Mouse (Mus musculus) midbrain, embryonic 12.5 days (tissue): ENCODE data around the gene Fgd5. TPM values are rescaled to one million over a fixed set of nuclear protein-coding genes. Genes with fewer than 3 reads are reported as not detected.

Source experiments
- ATAC-seq: fragments of 200-750 bp; cut with Nextera tagmentation; 2 replicates; pipeline ENCODE4 v1.8.0; 2017; ENCODE audit warnings: low read depth, moderate TSS enrichment, moderate library complexity; ENCODE audit not compliant: low FRiP score
- H3K27ac ChIP-seq: fragments of 300-500 bp; sonication (generic); replicated peaks from 2 replicates; pipeline ENCODE4 v1.5.1; 2016; ENCODE audit warnings: mild to moderate bottlenecking
- H3K27me3 ChIP-seq: fragments of 300-500 bp; sonication (generic); 2 replicates; pipeline ENCODE4 v1.6.1; 2016; ENCODE audit warnings: mild to moderate bottlenecking
- H3K36me3 ChIP-seq: fragments of 300-500 bp; sonication (generic); 2 replicates; pipeline ENCODE4 v1.6.1; 2016
- H3K4me1 ChIP-seq: fragments of 300-500 bp; sonication (generic); 2 replicates; pipeline ENCODE4 v1.6.1; 2016
- H3K4me2 ChIP-seq: fragments of 300-500 bp; sonication (generic); replicated peaks from 2 replicates; pipeline ENCODE4 v1.6.1; 2016; ENCODE audit warnings: mild to moderate bottlenecking, moderate library complexity
- H3K4me3 ChIP-seq: fragments of 300-500 bp; sonication (generic); 2 replicates; pipeline ENCODE4 v1.5.1; 2016; ENCODE audit warnings: mild to moderate bottlenecking
- H3K9ac ChIP-seq: fragments of 300-500 bp; sonication (generic); replicated peaks from 2 replicates; pipeline ENCODE4 v1.6.1; 2016; ENCODE audit warnings: mild to moderate bottlenecking, moderate library complexity
- H3K9me3 ChIP-seq: fragments of 300-500 bp; sonication (generic); 2 replicates; pipeline ENCODE4 v1.6.1; 2016; ENCODE audit warnings: mild to moderate bottlenecking
- WGBS: fragments of 180-500 bp; shearing (Covaris S2); methylation state at CpG from one replicate; pipeline ENCODE4 v1.1.7; 2016; 5-methylcytosine and 5-hydroxymethylcytosine counted together
- polyA plus RNA-seq: library from polyadenylated mRNA; unstranded; fragments of >200 nt; fragmentation: Nextera tagmentation; extraction: Ambion mirVana; gene quantifications from 2 replicates; pipeline ENCODE4 v1.2.1, GENCODE M21; 2016

The Fgd5 gene
- polyA plus RNA-seq, 1 experiment from 2014 or later = 8.0 TPM

DNA sequence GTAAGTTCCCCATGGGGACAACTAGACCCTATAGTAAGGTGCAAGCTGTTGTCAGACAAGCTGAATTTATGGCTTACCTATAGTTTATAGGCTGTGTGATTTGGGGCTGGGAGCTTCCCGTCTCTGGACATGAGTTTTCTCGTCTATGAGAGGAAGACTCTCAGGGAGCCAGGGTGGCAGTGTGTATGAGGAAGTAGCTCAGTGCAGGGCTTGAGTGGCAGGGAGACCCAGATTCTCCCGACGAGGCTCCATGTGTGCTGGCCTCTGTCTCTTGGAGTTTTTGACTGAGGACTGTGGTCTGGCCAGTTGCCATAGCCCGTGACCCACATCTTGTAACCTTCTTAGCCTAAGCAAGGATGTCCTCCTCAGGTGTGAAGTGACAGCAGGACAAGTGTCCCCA lies 33.7 kb downstream of the Fgd5 start:
- peaks cover 3% of the 10 kb centered on the region; the same call in 1 of the 2 replicates for H3K4me1 ChIP-seq
- 85% methylated on average over 5 of the region's 5 CpGs for WGBS
- no peak overlapping the region for H3K9ac ChIP-seq
- no peak overlapping the region for H3K27ac ChIP-seq
- H3K36me3 ChIP-seq = no peaks in the 10 kb centered on the region
- H3K27me3 ChIP-seq = no peaks in the 10 kb centered on the region
- H3K4me3 ChIP-seq = no peak overlapping the region
- no peaks in the 10 kb centered on the region for H3K9me3 ChIP-seq
- no peak overlapping the region for H3K4me2 ChIP-seq
- ATAC-seq = no peak

DNA sequence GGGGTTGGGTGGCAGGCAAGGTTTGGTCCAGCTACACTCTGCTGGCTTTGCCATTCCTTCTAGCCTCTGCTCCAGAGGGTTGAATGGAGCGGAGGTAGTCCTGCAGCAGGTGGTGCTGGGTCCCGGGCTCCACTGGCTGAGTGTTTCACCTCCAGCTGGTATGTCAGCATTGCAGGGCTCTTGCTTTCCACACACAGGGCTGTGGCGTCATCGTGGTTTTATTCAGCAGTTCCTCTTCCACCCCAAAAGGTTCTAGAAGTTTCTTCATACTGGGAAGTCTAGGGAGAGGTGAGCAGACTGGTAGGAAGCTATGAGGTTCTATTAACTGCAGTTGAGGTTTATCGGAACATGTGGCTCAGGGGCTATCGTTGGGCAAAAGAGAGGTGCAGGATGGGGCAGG lies 34.4 kb downstream of the Fgd5 start:
- no peak overlapping the region for H3K4me2 ChIP-seq
- ATAC-seq = no peak
- no peaks in the 10 kb centered on the region for H3K36me3 ChIP-seq
- peaks cover 3% of the 10 kb centered on the region; the same call in 1 of the 2 replicates for H3K4me1 ChIP-seq
- no peak overlapping the region for H3K4me3 ChIP-seq
- WGBS = 96% methylated on average over 6 of the region's 6 CpGs
- H3K9ac ChIP-seq = no peak overlapping the region
- no peaks in the 10 kb centered on the region for H3K9me3 ChIP-seq
- H3K27me3 ChIP-seq = no peaks in the 10 kb centered on the region
- no peak overlapping the region for H3K27ac ChIP-seq

- no peak overlapping the region for H3K9ac ChIP-seq
- H3K9me3 ChIP-seq = no peaks in the 10 kb centered on the region
- H3K36me3 ChIP-seq = no peaks in the 10 kb centered on the region
- H3K4me1 ChIP-seq = peaks cover 3% of the 10 kb centered on the region; the same call in 1 of the 2 replicates
- no peak overlapping the region for H3K4me3 ChIP-seq
- no peak overlapping the region for H3K4me2 ChIP-seq
- 90% methylated on average over 3 of the region's 3 CpGs for WGBS
- H3K27me3 ChIP-seq = no peaks in the 10 kb centered on the region
- no peak for ATAC-seq
- H3K27ac ChIP-seq = no peak overlapping the region
These were observed 34.9 kb downstream of the Fgd5 start for GRCm38 (mm10) chr6:92013620-92014019.

GRCm38 (mm10) chr6:92014936-92015335 lies 36.3 kb downstream of the Fgd5 start:
- WGBS = 80% methylated on average over 7 of the region's 7 CpGs
- ATAC-seq = no peak
- Histone ChIP-seq H3K9ac (no peak overlapping the region), H3K27me3 (no peaks in the 10 kb centered on the region), H3K36me3 (no peaks in the 10 kb centered on the region), H3K4me2 (no peak overlapping the region), H3K27ac (no peak overlapping the region), H3K9me3 (no peaks in the 10 kb centered on the region), H3K4me3 (no peak overlapping the region), H3K4me1 (no peaks in the 10 kb centered on the region)

- WGBS = 74% methylated on average over 5 of the region's 5 CpGs
- no peak overlapping the region for H3K27ac ChIP-seq
- ATAC-seq = no peak
- no peak overlapping the region for H3K9ac ChIP-seq
- H3K27me3 ChIP-seq = no peaks in the 10 kb centered on the region
- no peaks in the 10 kb centered on the region for H3K36me3 ChIP-seq
- H3K4me1 ChIP-seq = no peaks in the 10 kb centered on the region
- no peak overlapping the region for H3K4me3 ChIP-seq
- no peak overlapping the region for H3K4me2 ChIP-seq
- H3K9me3 ChIP-seq = no peaks in the 10 kb centered on the region
These were observed 37.2 kb downstream of the Fgd5 start for GRCm38 (mm10) chr6:92015848-92016247.

DNA sequence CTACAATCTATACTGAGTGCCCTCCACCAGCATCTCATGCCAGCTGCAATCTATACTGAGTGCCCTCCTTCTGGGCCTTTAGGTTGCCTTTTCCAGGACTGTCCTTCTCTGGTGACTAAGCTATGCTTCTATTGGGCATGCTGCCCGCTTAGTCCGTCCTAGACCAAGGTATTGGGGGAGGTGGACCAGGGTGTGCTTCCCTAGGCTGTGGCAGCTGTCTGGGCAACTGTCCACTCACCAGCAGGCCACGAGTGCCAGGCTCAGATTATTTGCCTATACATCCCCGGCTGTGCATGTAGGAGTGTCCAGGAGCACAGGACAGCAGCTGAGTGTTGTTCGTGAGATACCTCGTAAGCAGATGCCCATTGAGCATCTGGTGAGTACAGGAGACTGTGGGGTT lies 38.1 kb downstream of the Fgd5 start:
- no peaks in the 10 kb centered on the region for H3K36me3 ChIP-seq
- H3K27ac ChIP-seq = no peak overlapping the region
- no peak overlapping the region for H3K4me2 ChIP-seq
- H3K4me1 ChIP-seq = no peaks in the 10 kb centered on the region
- no peaks in the 10 kb centered on the region for H3K27me3 ChIP-seq
- H3K9ac ChIP-seq = no peak overlapping the region
- no peaks in the 10 kb centered on the region for H3K9me3 ChIP-seq
- H3K4me3 ChIP-seq = no peak overlapping the region
- ATAC-seq = no peak
- 83% methylated on average over 6 of the region's 6 CpGs for WGBS

- no peak overlapping the region for H3K4me2 ChIP-seq
- no peaks in the 10 kb centered on the region for H3K36me3 ChIP-seq
- H3K27me3 ChIP-seq = no peaks in the 10 kb centered on the region
- no peaks in the 10 kb centered on the region for H3K4me1 ChIP-seq
- H3K9ac ChIP-seq = no peak overlapping the region
- no peak overlapping the region for H3K27ac ChIP-seq
- 84% methylated on average over 6 of the region's 6 CpGs for WGBS
- ATAC-seq = no peak
- no peaks in the 10 kb centered on the region for H3K9me3 ChIP-seq
- H3K4me3 ChIP-seq = no peak overlapping the region
These were observed 39.7 kb downstream of the Fgd5 start for GRCm38 (mm10) chr6:92018421-92018820.

DNA sequence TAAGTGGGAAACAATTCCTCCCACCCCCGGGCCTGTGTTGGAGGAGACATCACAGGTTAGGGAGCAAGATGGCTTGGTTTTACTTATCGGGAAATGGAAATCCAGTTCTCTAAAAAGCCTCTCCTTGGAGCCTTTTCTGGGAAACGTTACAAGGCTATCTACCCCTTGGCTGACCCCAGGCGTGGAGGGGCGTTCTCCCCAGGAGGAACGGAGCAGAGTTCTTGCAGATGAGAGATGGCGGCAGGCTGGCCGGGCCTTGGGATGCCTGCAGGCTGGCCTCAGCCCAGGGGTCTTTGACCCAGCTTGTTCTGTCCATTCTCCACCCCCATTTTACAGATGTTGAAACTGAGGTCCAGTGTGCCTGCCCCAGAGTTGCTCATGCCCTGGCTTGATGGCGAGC lies 42.4 kb downstream of the Fgd5 start:
- no peaks in the 10 kb centered on the region for H3K4me1 ChIP-seq
- no peak overlapping the region for H3K4me2 ChIP-seq
- H3K36me3 ChIP-seq = no peaks in the 10 kb centered on the region
- H3K4me3 ChIP-seq = no peak overlapping the region
- WGBS = 94% methylated on average over 9 of the region's 9 CpGs
- no peak overlapping the region for H3K27ac ChIP-seq
- no peaks in the 10 kb centered on the region for H3K9me3 ChIP-seq
- H3K9ac ChIP-seq = no peak overlapping the region
- ATAC-seq = no peak
- no peaks in the 10 kb centered on the region for H3K27me3 ChIP-seq

GRCm38 (mm10) chr6:92021506-92021905 lies 42.8 kb downstream of the Fgd5 start:
- H3K9ac ChIP-seq = no peak overlapping the region
- H3K9me3 ChIP-seq = no peaks in the 10 kb centered on the region
- H3K4me2 ChIP-seq = no peak overlapping the region
- no peak overlapping the region for H3K4me3 ChIP-seq
- H3K36me3 ChIP-seq = no peaks in the 10 kb centered on the region
- H3K27ac ChIP-seq = no peak overlapping the region
- H3K27me3 ChIP-seq = no peaks in the 10 kb centered on the region
- WGBS = 85% methylated on average over 6 of the region's 6 CpGs
- no peaks in the 10 kb centered on the region for H3K4me1 ChIP-seq
- no peak for ATAC-seq

- no peaks in the 10 kb centered on the region for H3K9me3 ChIP-seq
- H3K27ac ChIP-seq = no peak overlapping the region
- no peaks in the 10 kb centered on the region for H3K4me1 ChIP-seq
- H3K9ac ChIP-seq = no peak overlapping the region
- 60% methylated on average over 1 of the region's 1 CpGs for whole genome bisulfite sequencing
- no peak overlapping the region for H3K4me3 ChIP-seq
- H3K4me2 ChIP-seq = no peak overlapping the region
- no peak for ATAC-seq
- no peaks in the 10 kb centered on the region for H3K36me3 ChIP-seq
- H3K27me3 ChIP-seq = no peaks in the 10 kb centered on the region
These were observed 46.6 kb downstream of the Fgd5 start for GRCm38 (mm10) chr6:92025252-92025651.

DNA sequence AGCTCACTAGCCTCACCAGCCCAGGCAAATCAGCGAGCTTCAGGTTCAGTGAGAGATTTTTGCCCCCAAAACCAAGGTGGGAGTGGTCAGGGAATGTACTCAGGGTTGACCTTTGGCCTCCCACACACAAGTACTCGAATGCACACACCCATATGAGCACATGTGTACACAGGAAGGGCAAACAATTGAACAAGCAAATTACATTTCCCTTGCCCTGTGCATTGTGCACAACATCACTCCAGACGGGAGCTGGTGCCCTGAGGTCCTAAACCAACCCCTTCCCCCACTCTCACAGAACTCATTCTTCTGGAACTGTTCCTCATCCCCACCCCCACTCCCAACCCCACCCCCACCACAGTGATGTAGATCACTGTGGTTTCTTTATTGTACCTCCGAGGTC lies 48.7 kb downstream of the Fgd5 start:
- no peaks in the 10 kb centered on the region for H3K4me1 ChIP-seq
- H3K9ac ChIP-seq = no peak overlapping the region
- H3K27me3 ChIP-seq = no peaks in the 10 kb centered on the region
- no peak for ATAC-seq
- no peak overlapping the region for H3K27ac ChIP-seq
- no peak overlapping the region for H3K4me2 ChIP-seq
- 74% methylated on average over 4 of the region's 4 CpGs for WGBS
- H3K36me3 ChIP-seq = no peaks in the 10 kb centered on the region
- H3K9me3 ChIP-seq = no peaks in the 10 kb centered on the region
- no peak overlapping the region for H3K4me3 ChIP-seq

GRCm38 (mm10) chr6:92030646-92031045 lies 52.0 kb downstream of the Fgd5 start:
- WGBS = 76% methylated on average over 8 of the region's 8 CpGs
- no peak for ATAC-seq
- Histone ChIP-seq H3K4me1 (no peaks in the 10 kb centered on the region), H3K27me3 (no peaks in the 10 kb centered on the region), H3K4me2 (no peak overlapping the region), H3K4me3 (no peak overlapping the region), H3K9me3 (no peaks in the 10 kb centered on the region), H3K36me3 (no peaks in the 10 kb centered on the region), H3K27ac (no peak overlapping the region), H3K9ac (no peak overlapping the region)

DNA sequence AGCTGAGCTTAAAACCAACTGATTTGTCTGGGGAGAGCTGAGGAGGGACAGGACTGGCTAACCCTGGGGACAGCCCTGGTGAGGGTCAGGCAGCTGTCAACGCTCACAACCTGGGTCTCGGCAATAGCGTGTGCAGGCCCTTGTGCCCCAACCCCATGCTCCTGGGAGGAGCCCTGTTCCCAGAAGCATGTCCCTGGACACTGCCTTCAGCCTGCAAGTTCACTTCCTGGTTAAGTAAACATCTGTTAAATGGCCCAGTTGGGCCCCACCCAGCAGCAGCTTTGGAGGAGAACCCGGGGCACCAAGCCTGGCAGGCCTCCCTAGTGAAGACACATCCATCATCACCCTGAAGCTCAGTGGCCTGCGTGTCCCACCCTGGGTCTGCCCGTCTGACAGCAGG lies 56.0 kb downstream of the Fgd5 start:
- Histone ChIP-seq H3K4me1 (no peaks in the 10 kb centered on the region), H3K4me2 (no peak overlapping the region), H3K27me3 (no peaks in the 10 kb centered on the region), H3K9me3 (no peaks in the 10 kb centered on the region), H3K4me3 (no peak overlapping the region), H3K27ac (no peak overlapping the region), H3K9ac (no peak overlapping the region), H3K36me3 (no peaks in the 10 kb centered on the region)
- no peak for ATAC-seq
- 83% methylated on average over 6 of the region's 6 CpGs for WGBS
